Mouse (Mus musculus) midbrain, embryonic 13.5 days (tissue): ENCODE measurements around the gene Tmem82. TPM values are rescaled to one million over a fixed set of nuclear protein-coding genes. Genes with fewer than 3 reads are reported as not detected.
A peak's percentile ranks its signal among the peaks of the same experiment; 100 is the strongest.

Source experiments
- ATAC-seq: fragments of 200-750 bp; cut with Nextera tagmentation; 2 replicates; pipeline ENCODE4 v1.8.0; 2017; ENCODE audit warnings: mild to moderate bottlenecking, moderate TSS enrichment, moderate library complexity
- H3K27ac ChIP-seq: fragments of 300-500 bp; sonication (generic); 2 replicates; pipeline ENCODE4 v1.5.1; 2015; ENCODE audit warnings: inconsistent platforms, mild to moderate bottlenecking, moderate library complexity
- H3K27me3 ChIP-seq: fragments of 300-500 bp; sonication (generic); 2 replicates; pipeline ENCODE4 v1.6.1; 2015; ENCODE audit warnings: mild to moderate bottlenecking, inconsistent platforms
- H3K36me3 ChIP-seq: fragments of 300-500 bp; sonication (generic); 2 replicates; pipeline ENCODE4 v1.6.1; 2015; ENCODE audit warnings: mild to moderate bottlenecking, inconsistent platforms
- H3K4me1 ChIP-seq: fragments of 300-500 bp; sonication (generic); replicated peaks from 2 replicates; pipeline ENCODE4 v1.6.1; 2015; ENCODE audit warnings: inconsistent platforms
- H3K4me2 ChIP-seq: fragments of 300-500 bp; sonication (generic); replicated peaks from 2 replicates; pipeline ENCODE4 v1.6.1; 2015; ENCODE audit warnings: moderate library complexity, mild to moderate bottlenecking, inconsistent platforms
- H3K4me3 ChIP-seq: fragments of 300-500 bp; sonication (generic); replicated peaks from 2 replicates; pipeline ENCODE4 v1.5.1; 2015; ENCODE audit warnings: mild to moderate bottlenecking, inconsistent platforms
- H3K9ac ChIP-seq: fragments of 300-500 bp; sonication (generic); replicated peaks from 2 replicates; pipeline ENCODE4 v1.6.1; 2015; ENCODE audit warnings: mild to moderate bottlenecking, inconsistent platforms
- H3K9me3 ChIP-seq: fragments of 300-500 bp; sonication (generic); 2 replicates; pipeline ENCODE4 v1.6.1; 2016; ENCODE audit warnings: mild to moderate bottlenecking, inconsistent platforms
- WGBS: fragments of 180-500 bp; shearing (Covaris S2); methylation state at CpG from one replicate; pipeline ENCODE4 v1.1.7; 2015; 5-methylcytosine and 5-hydroxymethylcytosine counted together
- polyA plus RNA-seq: library from polyadenylated mRNA; unstranded; fragments of >200 nt; fragmentation: Nextera tagmentation; extraction: Ambion mirVana; gene quantifications from 2 replicates; pipeline ENCODE4 v1.2.1, GENCODE M21; 2015

Tmem82 gene
- polyA plus RNA-seq, 1 experiment from 2014 or later = 0.27 TPM

- Histone ChIP-seq H3K36me3 (peaks cover 28% of the 10 kb centered on the region), H3K9me3 (no peaks in the 10 kb centered on the region), H3K27me3 (0 out of 2 replicates have a peak, but pooled peaks cover 7% of the 10 kb centered on the region), H3K4me1 (peaks cover 6% of the 10 kb centered on the region), H3K4me2 (no peak overlapping the region), H3K4me3 (no peak overlapping the region), H3K27ac (no peak overlapping the region), H3K9ac (no peak overlapping the region)
- 88% methylated on average over 5 of the region's 5 CpGs for WGBS
- ATAC-seq = no peak
Measured at GRCm38 (mm10) chr4:141622580-141622979, 4.1 kb upstream of the Tmem82 start.

GRCm38 (mm10) chr4:141622091-141622490 lies 3.7 kb upstream of the Tmem82 start:
- Histone ChIP-seq H3K27ac (no peak overlapping the region), H3K9me3 (no peaks in the 10 kb centered on the region), H3K4me3 (no peak overlapping the region), H3K36me3 (peaks cover 23% of the 10 kb centered on the region), H3K4me2 (no peak overlapping the region), H3K27me3 (0 out of 2 replicates have a peak, but pooled peaks cover 12% of the 10 kb centered on the region), H3K9ac (no peak overlapping the region), H3K4me1 (peaks cover 11% of the 10 kb centered on the region)
- 88% methylated on average over 8 of the region's 8 CpGs for WGBS
- ATAC-seq = no peak

- Histone ChIP-seq H3K9me3 (no peaks in the 10 kb centered on the region), H3K4me2 (no peak overlapping the region), H3K27me3 (0 out of 2 replicates have a peak, but pooled peaks cover 12% of the 10 kb centered on the region), H3K9ac (no peak overlapping the region), H3K4me3 (no peak overlapping the region), H3K4me1 (peaks cover 11% of the 10 kb centered on the region), H3K36me3 (peaks cover 16% of the 10 kb centered on the region), H3K27ac (no peak overlapping the region)
- 85% methylated on average over 8 of the region's 8 CpGs for WGBS
- no peak for ATAC-seq
Measured at GRCm38 (mm10) chr4:141621297-141621696, 2.9 kb upstream of the Tmem82 start.

GRCm38 (mm10) chr4:141619299-141619883 lies 958 bp upstream of the Tmem82 start:
- Histone ChIP-seq H3K36me3 (no peaks in the 10 kb centered on the region), H3K4me1 (peaks cover 11% of the 10 kb centered on the region), H3K9ac (no peak overlapping the region), H3K9me3 (no peaks in the 10 kb centered on the region), H3K27me3 (0 out of 2 replicates have a peak, but pooled peaks cover 12% of the 10 kb centered on the region), H3K4me2 (no peak overlapping the region), H3K27ac (no peak overlapping the region), H3K4me3 (no peak overlapping the region)
- no peak for ATAC-seq
- WGBS = 88% methylated on average over 9 of the region's 9 CpGs

DNA sequence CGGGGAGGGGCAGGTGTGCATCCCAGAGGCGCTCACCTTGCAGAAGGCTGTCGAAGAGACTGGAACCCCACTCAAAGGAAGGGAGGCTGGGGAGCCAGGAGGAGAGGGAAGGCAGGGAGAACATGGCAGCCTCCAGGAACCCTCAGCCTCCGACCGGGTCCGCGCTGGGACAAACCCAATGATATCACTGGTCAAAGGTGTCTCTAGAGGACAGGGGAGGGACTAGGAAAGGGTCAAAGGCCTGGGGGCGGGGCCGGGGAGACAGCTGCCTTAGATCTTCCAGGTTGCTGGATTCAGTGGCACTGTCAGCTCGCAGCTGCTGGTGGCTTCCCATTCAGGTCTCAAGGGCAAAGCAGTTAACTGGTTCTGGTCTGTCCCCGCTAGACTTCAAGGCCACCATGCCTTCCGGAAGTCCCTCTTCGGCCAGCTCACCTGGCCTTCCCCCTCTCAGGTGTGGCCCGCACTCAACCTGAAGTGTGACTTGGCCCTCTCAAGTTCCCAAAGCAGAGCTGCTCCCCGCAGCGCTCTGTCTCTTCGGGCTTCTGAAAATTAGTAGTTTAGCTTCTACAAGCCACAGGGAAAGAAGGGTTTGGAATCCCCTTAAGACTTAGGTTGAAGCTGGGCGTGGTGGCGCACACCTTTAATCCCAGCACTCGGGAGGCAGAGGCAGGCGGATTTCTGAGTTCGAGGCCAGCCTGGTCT lies 419 bp downstream of the Tmem82 start:
- no peak overlapping the region for H3K9ac ChIP-seq

GRCm38 (mm10) chr4:141617299-141617698 lies 1.1 kb downstream of the Tmem82 start:
- H3K27me3 ChIP-seq = 0 out of 2 replicates have a peak, but pooled peaks cover 12% of the 10 kb centered on the region

More for the DNA sequence above, 419 bp downstream of the Tmem82 start:
- peak overlapping the region; percentile 46 for H3K4me2 ChIP-seq
- H3K4me1 ChIP-seq = peaks cover 11% of the 10 kb centered on the region
- WGBS = 13% methylated on average over 22 of the region's 22 CpGs
- H3K27me3 ChIP-seq = 0 out of 2 replicates have a peak, but pooled peaks cover 12% of the 10 kb centered on the region
- no peak overlapping the region for H3K27ac ChIP-seq
- H3K36me3 ChIP-seq = no peaks in the 10 kb centered on the region
- peak overlapping the region; percentile 11; the same call in 1 of the 2 replicates for H3K4me3 ChIP-seq
- H3K9me3 ChIP-seq = no peaks in the 10 kb centered on the region
- ATAC-seq = peak; percentile 22; the same call in 1 of the 2 replicates

GRCm38 (mm10) chr4:141616811-141617210 lies 1.6 kb downstream of the Tmem82 start:
- no peak overlapping the region for H3K4me3 ChIP-seq
- no peaks in the 10 kb centered on the region for H3K9me3 ChIP-seq
- ATAC-seq = no peak
- H3K27ac ChIP-seq = no peak overlapping the region
- WGBS = 71% methylated on average over 6 of the region's 6 CpGs
- no peak overlapping the region for H3K9ac ChIP-seq
- no peak overlapping the region for H3K4me2 ChIP-seq
- no peaks in the 10 kb centered on the region for H3K36me3 ChIP-seq
- 0 out of 2 replicates have a peak, but pooled peaks cover 12% of the 10 kb centered on the region for H3K27me3 ChIP-seq
- H3K4me1 ChIP-seq = peaks cover 11% of the 10 kb centered on the region

More at GRCm38 (mm10) chr4:141617299-141617698, 1.1 kb downstream of the Tmem82 start:
- Histone ChIP-seq H3K9ac (no peak overlapping the region), H3K4me1 (peaks cover 11% of the 10 kb centered on the region), H3K36me3 (no peaks in the 10 kb centered on the region), H3K4me3 (peak overlapping the region; percentile 11; the same call in 1 of the 2 replicates), H3K9me3 (no peaks in the 10 kb centered on the region), H3K27ac (no peak overlapping the region), H3K4me2 (peak overlapping the region; percentile 46)
- ATAC-seq = peak; percentile 30
- 7% methylated on average over 20 of the region's 20 CpGs for WGBS

GRCm38 (mm10) chr4:141614946-141615345 lies 3.5 kb downstream of the Tmem82 start:
- H3K4me2 ChIP-seq = no peak overlapping the region
- H3K9ac ChIP-seq = no peak overlapping the region; the same call in 1 of the 2 replicates
- no peaks in the 10 kb centered on the region for H3K36me3 ChIP-seq
- peaks cover 11% of the 10 kb centered on the region for H3K4me1 ChIP-seq
- 0 out of 2 replicates have a peak, but pooled peaks cover 12% of the 10 kb centered on the region for H3K27me3 ChIP-seq
- WGBS = 79% methylated on average over 13 of the region's 14 CpGs
- ATAC-seq = no peak
- H3K27ac ChIP-seq = no peak overlapping the region
- H3K9me3 ChIP-seq = no peaks in the 10 kb centered on the region
- H3K4me3 ChIP-seq = no peak overlapping the region

GRCm38 (mm10) chr4:141609538-141609937 lies 8.9 kb downstream of the Tmem82 start:
- H3K27ac ChIP-seq = no peak overlapping the region
- no peak overlapping the region for H3K4me3 ChIP-seq
- no peaks in the 10 kb centered on the region for H3K27me3 ChIP-seq
- no peaks in the 10 kb centered on the region for H3K4me1 ChIP-seq
- 87% methylated on average over 6 of the region's 6 CpGs for WGBS
- no peak overlapping the region for H3K9ac ChIP-seq
- H3K9me3 ChIP-seq = no peaks in the 10 kb centered on the region
- ATAC-seq = no peak
- H3K4me2 ChIP-seq = no peak overlapping the region
- no peaks in the 10 kb centered on the region for H3K36me3 ChIP-seq

GRCm38 (mm10) chr4:141605861-141606260 lies 12.6 kb downstream of the Tmem82 start, which contains the start of gene Fblim1:
Gene Fblim1, minus strand, starts transcription at chr4:141606096.
- Histone ChIP-seq H3K4me3 (no peak within 1 kb of the TSS), H3K9me3 (no peaks in the 10 kb centered on the region), H3K4me2 (no peak within 1 kb of the TSS), H3K36me3 (no peaks in the 10 kb centered on the region), H3K27ac (no peak within 1 kb of the TSS), H3K4me1 (no peaks in the 10 kb centered on the region), H3K27me3 (0 out of 2 replicates have a peak, but pooled peaks cover 5% of the 10 kb centered on the region), H3K9ac (no peak within 1 kb of the TSS)
- 84% methylated on average over 11 of the region's 11 CpGs for WGBS
- no peak for ATAC-seq

DNA sequence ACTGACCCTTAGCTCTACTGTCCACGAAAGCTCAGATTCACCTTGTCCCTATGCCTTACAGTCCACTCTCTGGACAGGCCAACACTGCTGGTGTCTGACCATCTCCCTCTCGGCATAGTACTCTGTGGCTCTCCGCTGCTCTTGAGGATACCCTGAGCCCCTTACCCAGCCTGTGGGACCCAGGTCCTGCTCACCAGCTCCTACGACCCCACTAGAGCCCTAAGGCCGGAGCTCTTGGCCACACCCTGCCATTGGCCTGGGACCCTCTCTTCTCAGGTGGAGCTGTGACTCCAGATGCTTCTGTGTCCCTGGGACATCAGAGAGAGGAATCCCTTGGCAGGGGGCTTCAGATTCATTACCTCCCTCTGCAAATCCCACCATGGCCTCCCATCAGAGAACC lies 13.0 kb downstream of the Tmem82 start:
- Histone ChIP-seq H3K9ac (no peak overlapping the region), H3K4me2 (no peak overlapping the region), H3K9me3 (no peaks in the 10 kb centered on the region), H3K4me1 (no peaks in the 10 kb centered on the region), H3K27me3 (peaks cover 5% of the 10 kb centered on the region; the same call in 1 of the 2 replicates), H3K36me3 (no peaks in the 10 kb centered on the region), H3K27ac (no peak overlapping the region), H3K4me3 (no peak overlapping the region)
- no peak for ATAC-seq
- 93% methylated on average over 5 of the region's 5 CpGs for WGBS

- no peaks in the 10 kb centered on the region for H3K9me3 ChIP-seq
- H3K27ac ChIP-seq = no peak overlapping the region
- H3K9ac ChIP-seq = no peak overlapping the region
- H3K4me3 ChIP-seq = no peak overlapping the region
- peaks cover 6% of the 10 kb centered on the region for H3K4me1 ChIP-seq
- H3K36me3 ChIP-seq = no peaks in the 10 kb centered on the region
- no peak overlapping the region for H3K4me2 ChIP-seq
- WGBS = 74% methylated on average over 8 of the region's 8 CpGs
- H3K27me3 ChIP-seq = peaks cover 10% of the 10 kb centered on the region
- ATAC-seq = no peak
Measured at GRCm38 (mm10) chr4:141604493-141604892, 13.9 kb downstream of the Tmem82 start.
